Mouse (Mus musculus): Measurements from ENCODE around the gene Slco1c1. TPM values are rescaled to one million over a fixed set of nuclear protein-coding genes. Genes with fewer than 3 reads are reported as not detected.

Slco1c1 gene
- polyA plus RNA-seq (2015; fragmentation: Nextera tagmentation; extraction: Ambion mirVana) = 0.20 and 0.39 TPM in 2 replicates

DNA sequence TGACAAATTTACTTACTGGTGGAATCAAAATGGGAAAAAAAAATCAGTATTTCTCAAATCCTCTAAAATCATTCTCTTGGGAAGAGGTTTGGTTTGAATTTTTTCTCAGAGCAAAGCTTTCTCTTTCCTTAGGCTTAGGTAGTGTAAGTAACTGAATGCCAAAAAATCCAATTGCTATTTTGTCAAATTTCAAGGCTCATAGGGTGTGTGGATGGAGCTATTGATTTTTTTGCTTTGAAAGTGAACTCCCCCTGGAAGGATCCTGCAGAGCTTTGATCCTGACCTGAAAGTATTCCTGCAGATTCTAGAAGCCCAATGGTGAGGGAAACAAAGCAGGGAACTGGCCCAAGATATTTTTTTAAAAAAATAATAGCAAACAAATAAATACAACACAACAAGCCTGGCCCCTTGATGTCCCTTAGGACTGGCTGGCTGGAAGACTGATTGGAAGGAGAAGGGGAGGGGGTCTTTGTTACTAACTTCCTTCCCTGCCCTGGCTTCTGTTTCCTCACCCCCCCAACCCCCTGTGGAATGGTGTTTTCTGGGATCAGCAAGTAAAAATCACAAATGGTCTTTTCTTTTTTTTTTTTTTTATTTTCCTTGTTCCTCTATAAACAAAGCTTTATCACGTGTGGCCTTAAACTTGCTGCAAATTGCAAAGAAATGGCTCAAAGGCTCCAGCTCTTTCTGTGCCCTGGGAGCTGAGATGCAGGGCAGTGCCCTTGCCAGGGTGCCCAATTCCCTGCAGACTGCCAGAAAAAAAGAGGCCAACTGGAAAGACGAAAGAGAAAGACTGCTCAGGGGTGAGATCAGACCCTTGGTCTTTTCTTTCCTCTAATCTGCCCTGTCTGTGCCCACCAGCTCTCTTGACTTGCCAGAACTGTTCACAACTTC is at the start of gene Slco1c1:
Gene Slco1c1 (plus strand): TSS at position 622 of the 894 bp plus-strand sequence.
- WGBS = 54% methylated on average over 2 of the region's 2 CpGs
- no peaks in the 10 kb centered on the region for H3K4me1 ChIP-seq
- no peak within 1 kb of the TSS for H3K4me3 ChIP-seq (replicated peaks)
- H3K9me3 ChIP-seq (replicated peaks) = no peaks in the 10 kb centered on the region
- no peak within 1 kb of the TSS for H3K9ac ChIP-seq
- no peak for ATAC-seq (ENCODE audit: insufficient number of reproducible peaks, low FRiP score, low TSS enrichment, low read depth)
- no peak within 1 kb of the TSS for H3K4me2 ChIP-seq (replicated peaks)
- H3K27me3 ChIP-seq = no peaks in the 10 kb centered on the region
- H3K27ac ChIP-seq (replicated peaks) = no peak within 1 kb of the TSS
- H3K36me3 ChIP-seq = no peaks in the 10 kb centered on the region

DNA sequence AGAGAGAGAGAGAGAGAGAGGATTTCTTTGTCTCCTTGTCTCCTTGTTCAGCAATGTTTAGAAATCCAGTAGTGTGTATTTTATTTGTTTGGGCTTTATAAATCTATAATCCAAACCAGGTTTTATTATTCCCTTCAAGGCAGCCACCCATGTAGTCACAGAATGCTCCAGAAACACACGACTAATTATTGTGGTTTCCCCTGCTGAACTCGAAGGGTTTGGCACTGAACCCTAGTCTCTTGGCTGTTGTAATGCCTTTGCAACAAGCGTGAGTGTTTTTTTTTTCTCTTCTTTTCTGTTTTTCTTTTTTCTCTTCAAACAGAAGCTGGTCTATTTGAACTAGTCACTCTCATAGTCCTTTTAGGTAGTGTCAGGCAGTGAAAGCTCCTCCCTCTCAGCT is 49.5 kb upstream of the Slco1c1 start:
- no peaks in the 10 kb centered on the region for H3K27me3 ChIP-seq
- ATAC-seq (ENCODE audit: insufficient number of reproducible peaks, low FRiP score, low TSS enrichment, low read depth) = no peak
- H3K4me1 ChIP-seq = no peaks in the 10 kb centered on the region
- H3K36me3 ChIP-seq = no peaks in the 10 kb centered on the region
- 0 out of 2 replicates have a peak overlapping the region, but pooled peaks have one; percentile 49 for H3K27ac ChIP-seq (replicated peaks)
- no peaks in the 10 kb centered on the region for H3K9me3 ChIP-seq (replicated peaks)
- WGBS = 8% methylated on average over 3 of the region's 3 CpGs
- no peak overlapping the region for H3K4me2 ChIP-seq (replicated peaks)
- H3K4me3 ChIP-seq (replicated peaks) = no peak overlapping the region
- H3K9ac ChIP-seq = no peak overlapping the region

DNA sequence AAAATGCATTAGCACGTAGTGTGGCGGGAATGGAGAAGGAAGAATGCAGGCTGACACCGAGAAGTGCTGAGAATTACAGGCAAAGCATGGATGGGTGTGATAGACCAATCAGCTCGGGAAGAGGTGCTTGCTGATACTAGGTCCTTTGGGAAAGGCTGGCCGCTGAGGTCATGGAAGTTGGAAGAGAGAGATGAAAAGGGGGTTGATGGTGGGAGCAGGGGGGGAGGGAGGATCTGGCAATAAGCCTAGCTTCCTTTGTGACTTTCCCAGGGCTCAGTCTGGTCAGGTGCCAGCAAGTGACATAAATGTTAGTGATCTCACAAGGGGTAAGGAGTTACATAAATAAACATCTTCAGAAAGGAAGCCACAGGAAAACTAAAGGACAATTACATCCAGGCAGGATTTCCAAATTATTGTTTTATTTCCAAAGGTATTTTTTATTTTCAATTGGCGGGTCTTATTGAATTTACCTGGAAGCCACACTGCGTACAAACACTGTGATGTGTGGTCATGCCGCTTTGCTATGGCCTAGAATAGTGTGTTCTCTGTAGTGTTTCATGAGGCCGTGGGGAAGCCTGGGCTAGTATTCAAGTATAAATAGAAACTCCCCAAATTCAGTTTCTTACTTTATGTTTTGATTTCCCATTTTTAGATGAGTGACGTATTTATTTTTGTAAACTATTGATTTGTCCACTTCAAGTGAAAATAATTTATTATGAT is 38.7 kb upstream of the Slco1c1 start:
- Histone ChIP-seq H3K36me3 (no peaks in the 10 kb centered on the region), H3K4me1 (no peaks in the 10 kb centered on the region), H3K27me3 (no peaks in the 10 kb centered on the region), H3K27ac (replicated peaks) (no peak overlapping the region), H3K9me3 (replicated peaks) (no peaks in the 10 kb centered on the region), H3K9ac (no peak overlapping the region), H3K4me3 (replicated peaks) (no peak overlapping the region), H3K4me2 (replicated peaks) (no peak overlapping the region)
- no peak for ATAC-seq (ENCODE audit: insufficient number of reproducible peaks, low FRiP score, low TSS enrichment, low read depth)
- WGBS = 63% methylated on average over 10 of the region's 10 CpGs

DNA sequence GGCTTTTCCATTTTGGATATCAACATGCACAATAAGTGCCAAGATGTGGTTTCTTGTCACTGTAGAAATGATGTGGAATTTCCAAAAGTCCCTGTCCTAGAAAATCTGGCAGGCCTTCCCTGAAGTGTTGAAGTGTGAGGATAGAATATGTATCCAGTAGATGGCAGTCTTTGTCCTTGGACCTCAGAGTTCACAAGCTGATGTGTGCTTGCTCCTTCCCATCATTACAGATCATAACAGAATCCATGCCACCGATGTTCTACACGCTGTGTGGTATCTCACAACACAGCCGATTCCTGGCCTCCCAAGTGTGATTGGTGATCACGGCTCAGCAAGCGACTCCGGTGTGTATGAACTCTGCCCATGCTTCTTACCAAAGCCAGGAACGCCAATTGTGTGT is 36.9 kb upstream of the Slco1c1 start:
- Histone ChIP-seq H3K4me1 (no peaks in the 10 kb centered on the region), H3K9ac (no peak overlapping the region), H3K4me2 (replicated peaks) (no peak overlapping the region), H3K36me3 (no peaks in the 10 kb centered on the region), H3K9me3 (replicated peaks) (no peaks in the 10 kb centered on the region), H3K27ac (replicated peaks) (no peak overlapping the region), H3K27me3 (no peaks in the 10 kb centered on the region), H3K4me3 (replicated peaks) (no peak overlapping the region)
- 68% methylated on average over 7 of the region's 7 CpGs for WGBS
- no peak for ATAC-seq (ENCODE audit: insufficient number of reproducible peaks, low FRiP score, low TSS enrichment, low read depth)

DNA sequence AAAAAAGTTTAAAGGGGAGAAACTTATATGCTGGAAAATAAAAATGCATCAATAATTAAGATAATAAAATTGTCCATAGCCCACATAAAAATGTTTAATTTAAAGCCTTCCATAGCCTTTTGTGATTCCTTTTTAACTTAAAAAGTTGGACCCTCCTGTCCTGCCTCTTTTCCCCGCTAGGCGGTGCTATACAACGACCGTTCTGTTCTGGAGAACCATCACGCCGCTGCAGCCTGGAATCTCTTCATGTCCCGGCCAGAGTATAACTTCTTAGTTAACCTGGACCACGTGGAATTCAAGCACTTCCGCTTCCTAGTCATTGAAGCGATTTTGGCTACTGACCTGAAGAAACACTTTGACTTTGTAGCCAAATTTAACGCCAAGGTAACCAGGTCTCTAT is 35.5 kb upstream of the Slco1c1 start:
- Histone ChIP-seq H3K36me3 (no peaks in the 10 kb centered on the region), H3K9ac (no peak overlapping the region), H3K4me1 (no peaks in the 10 kb centered on the region), H3K4me2 (replicated peaks) (no peak overlapping the region), H3K4me3 (replicated peaks) (no peak overlapping the region), H3K9me3 (replicated peaks) (no peaks in the 10 kb centered on the region), H3K27me3 (no peaks in the 10 kb centered on the region), H3K27ac (replicated peaks) (no peak overlapping the region)
- 18% methylated on average over 11 of the region's 11 CpGs for WGBS
- ATAC-seq (ENCODE audit: insufficient number of reproducible peaks, low FRiP score, low TSS enrichment, low read depth) = no peak

DNA sequence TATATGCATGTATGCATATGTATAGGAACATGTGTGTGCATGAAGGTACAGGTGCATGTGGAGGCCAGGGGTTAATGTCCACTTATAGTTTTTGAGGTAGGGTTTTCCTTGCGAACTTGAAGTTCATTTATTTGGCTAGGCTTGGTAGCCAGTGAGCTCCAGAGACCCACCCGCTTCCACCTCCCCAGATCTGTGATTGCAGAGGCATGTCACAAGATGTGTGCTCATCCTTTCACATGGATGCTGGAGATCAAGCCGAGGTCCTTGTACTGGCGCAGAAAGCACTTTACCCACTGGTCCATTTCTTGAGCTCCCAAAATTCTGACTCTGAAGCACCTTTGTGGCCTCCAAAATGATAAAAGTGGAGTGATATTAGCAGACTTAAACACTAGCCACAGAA is 29.3 kb upstream of the Slco1c1 start:
- Histone ChIP-seq H3K9ac (no peak overlapping the region), H3K27ac (replicated peaks) (no peak overlapping the region), H3K4me2 (replicated peaks) (no peak overlapping the region), H3K36me3 (peaks cover 8% of the 10 kb centered on the region; the same call in 1 of the 2 replicates), H3K9me3 (replicated peaks) (no peaks in the 10 kb centered on the region), H3K4me1 (no peaks in the 10 kb centered on the region), H3K27me3 (no peaks in the 10 kb centered on the region), H3K4me3 (replicated peaks) (no peak overlapping the region)
- ATAC-seq (ENCODE audit: insufficient number of reproducible peaks, low FRiP score, low TSS enrichment, low read depth) = no peak
- WGBS = 88% methylated on average over 4 of the region's 4 CpGs

DNA sequence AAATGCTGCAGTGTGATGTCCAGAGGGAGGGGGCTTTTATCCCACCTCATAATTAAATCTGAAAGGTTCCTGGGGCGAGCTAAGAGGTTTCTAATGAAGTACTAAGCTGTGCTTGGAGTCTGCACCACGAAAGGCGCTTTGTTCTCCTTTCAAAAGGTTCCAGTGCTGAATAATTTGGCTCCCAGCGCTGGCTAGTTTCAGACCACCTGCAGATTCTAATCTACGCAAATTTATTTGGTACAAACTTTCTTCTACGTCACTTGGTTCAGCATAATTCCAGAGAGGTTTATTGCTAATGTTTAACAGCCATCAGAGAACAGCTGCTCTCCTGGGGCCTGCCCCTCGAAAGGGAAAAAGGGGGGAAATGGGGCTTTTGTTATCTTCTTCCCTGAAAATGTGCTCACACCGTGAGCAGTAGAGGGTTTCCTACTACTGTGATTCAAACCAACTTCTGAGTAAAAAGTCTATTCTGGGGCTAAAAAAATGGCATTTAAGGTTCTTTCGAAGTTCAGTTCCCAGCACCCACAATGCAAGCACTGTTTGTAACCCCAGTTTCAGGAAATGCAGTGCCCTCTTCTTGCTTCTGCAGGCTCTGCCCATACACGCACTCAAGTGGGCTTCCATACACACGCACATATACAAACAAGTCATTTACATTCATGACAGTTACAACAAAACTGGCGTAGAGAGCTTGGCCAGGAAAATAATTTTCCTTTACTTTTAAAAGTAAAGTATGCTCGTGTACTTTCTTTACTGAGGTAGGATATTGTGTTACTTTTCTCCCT is 28.3 kb upstream of the Slco1c1 start:
- H3K27me3 ChIP-seq = no peaks in the 10 kb centered on the region
- no peaks in the 10 kb centered on the region for H3K9me3 ChIP-seq (replicated peaks)
- H3K9ac ChIP-seq = no peak overlapping the region
- no peak for ATAC-seq (ENCODE audit: insufficient number of reproducible peaks, low FRiP score, low TSS enrichment, low read depth)
- H3K36me3 ChIP-seq = peaks cover 8% of the 10 kb centered on the region; the same call in 1 of the 2 replicates
- H3K4me2 ChIP-seq (replicated peaks) = no peak overlapping the region
- WGBS = 26% methylated on average over 13 of the region's 13 CpGs
- no peak overlapping the region for H3K27ac ChIP-seq (replicated peaks)
- H3K4me3 ChIP-seq (replicated peaks) = no peak overlapping the region
- H3K4me1 ChIP-seq = no peaks in the 10 kb centered on the region

DNA sequence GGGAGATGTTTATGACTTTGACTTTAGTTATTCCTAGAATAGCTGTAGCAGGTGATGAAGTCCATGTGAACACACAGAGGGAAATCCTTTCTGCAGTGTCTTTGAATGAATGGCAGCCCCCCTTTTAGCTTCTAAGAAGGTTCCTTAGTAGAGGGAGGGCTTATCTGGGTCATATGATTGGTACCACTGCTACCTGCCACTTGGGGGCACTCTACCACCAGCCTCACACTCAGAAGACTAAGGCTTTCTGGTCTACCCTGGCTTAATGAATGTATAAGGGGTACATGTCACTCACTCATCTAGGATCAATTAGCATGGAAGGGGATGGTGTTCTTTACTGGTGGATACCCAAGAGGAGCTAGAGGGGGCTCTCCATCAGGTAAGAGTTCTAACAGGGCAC is 24.7 kb upstream of the Slco1c1 start:
- Histone ChIP-seq H3K4me3 (replicated peaks) (no peak overlapping the region), H3K9ac (no peak overlapping the region), H3K27me3 (no peaks in the 10 kb centered on the region), H3K27ac (replicated peaks) (no peak overlapping the region), H3K36me3 (peaks cover 8% of the 10 kb centered on the region; the same call in 1 of the 2 replicates), H3K4me2 (replicated peaks) (no peak overlapping the region), H3K4me1 (no peaks in the 10 kb centered on the region), H3K9me3 (replicated peaks) (no peaks in the 10 kb centered on the region)
- ATAC-seq (ENCODE audit: insufficient number of reproducible peaks, low FRiP score, low TSS enrichment, low read depth) = no peak

DNA sequence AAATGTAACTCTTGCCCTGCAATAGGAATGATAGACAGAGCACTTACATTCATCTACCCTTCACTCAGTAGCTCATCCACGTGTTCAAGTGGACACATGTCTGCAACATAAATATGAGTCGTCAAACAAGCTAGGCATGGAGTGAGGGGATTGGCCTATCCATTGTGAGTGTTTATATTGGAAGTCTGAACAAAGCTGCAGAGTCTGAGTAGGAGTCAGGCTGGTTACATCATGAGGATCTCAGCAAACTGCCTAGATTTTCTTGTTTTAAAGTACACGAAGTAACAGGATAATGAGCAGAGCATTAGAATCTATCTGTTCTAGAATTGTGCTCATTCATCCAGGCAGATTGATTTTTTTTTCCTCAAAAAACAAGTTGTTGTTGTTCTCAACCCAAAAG is 23.0 kb upstream of the Slco1c1 start:
- H3K4me3 ChIP-seq (replicated peaks) = no peak overlapping the region
- H3K27me3 ChIP-seq = no peaks in the 10 kb centered on the region
- peaks cover 8% of the 10 kb centered on the region; the same call in 1 of the 2 replicates for H3K36me3 ChIP-seq
- no peak overlapping the region for H3K9ac ChIP-seq
- H3K9me3 ChIP-seq (replicated peaks) = no peaks in the 10 kb centered on the region
- no peaks in the 10 kb centered on the region for H3K4me1 ChIP-seq
- H3K4me2 ChIP-seq (replicated peaks) = no peak overlapping the region
- ATAC-seq (ENCODE audit: insufficient number of reproducible peaks, low FRiP score, low TSS enrichment, low read depth) = no peak
- 61% methylated on average over 3 of the region's 3 CpGs for WGBS
- no peak overlapping the region for H3K27ac ChIP-seq (replicated peaks)

DNA sequence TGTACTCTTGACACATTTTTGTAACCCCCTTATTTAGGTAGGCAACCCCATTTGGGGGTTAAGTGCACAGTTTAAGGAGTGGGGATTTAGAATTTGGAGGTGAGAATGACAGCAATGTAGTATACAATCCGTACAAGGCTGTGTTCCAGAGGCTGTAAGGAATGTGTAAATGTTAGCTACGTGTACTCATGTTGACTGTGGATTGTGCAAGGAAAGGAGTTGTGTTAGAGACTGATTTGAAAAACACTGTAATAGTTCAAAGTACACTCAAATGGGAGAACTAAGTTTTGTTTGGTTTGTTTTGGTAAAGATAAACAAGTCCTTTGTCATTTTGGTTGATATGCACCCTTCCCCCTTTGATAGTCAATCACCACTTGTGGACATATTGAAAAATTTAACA is 1.6 kb upstream of the Slco1c1 start:
- 79% methylated on average over 2 of the region's 2 CpGs for WGBS
- no peak for ATAC-seq (ENCODE audit: insufficient number of reproducible peaks, low FRiP score, low TSS enrichment, low read depth)
- H3K4me1 ChIP-seq = no peaks in the 10 kb centered on the region

DNA sequence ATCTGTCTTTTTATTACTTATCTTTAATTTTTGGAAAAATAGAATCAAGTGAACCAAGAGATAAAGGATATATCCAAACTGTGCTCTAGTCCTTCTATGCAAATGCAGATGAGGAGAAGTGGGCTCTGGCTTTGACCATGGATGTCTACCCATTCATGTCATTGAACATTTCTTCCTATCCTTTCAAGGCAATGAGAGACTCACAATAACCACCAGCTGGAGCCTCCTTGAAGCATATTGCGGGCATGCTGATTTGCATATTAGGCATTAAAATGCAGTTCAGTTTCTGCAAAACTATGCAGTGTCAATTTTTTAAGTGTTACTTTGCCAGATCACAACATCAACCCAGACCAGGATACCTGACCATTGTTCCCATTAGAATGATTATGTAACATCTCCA is 1.6 kb downstream of the Slco1c1 start:
- no peak overlapping the region for H3K27ac ChIP-seq (replicated peaks)
- ATAC-seq (ENCODE audit: insufficient number of reproducible peaks, low FRiP score, low TSS enrichment, low read depth) = no peak
- H3K4me3 ChIP-seq (replicated peaks) = no peak overlapping the region
- H3K9ac ChIP-seq = no peak overlapping the region
- H3K27me3 ChIP-seq = no peaks in the 10 kb centered on the region
- 86% methylated on average over 1 of the region's 1 CpGs for WGBS
- H3K36me3 ChIP-seq = no peaks in the 10 kb centered on the region
- H3K4me2 ChIP-seq (replicated peaks) = no peak overlapping the region
- no peaks in the 10 kb centered on the region for H3K9me3 ChIP-seq (replicated peaks)
- no peaks in the 10 kb centered on the region for H3K4me1 ChIP-seq

More for the DNA sequence above, 1.6 kb upstream of the Slco1c1 start:
- no peak overlapping the region for H3K9ac ChIP-seq
- no peaks in the 10 kb centered on the region for H3K27me3 ChIP-seq
- no peaks in the 10 kb centered on the region for H3K9me3 ChIP-seq (replicated peaks)
- no peak overlapping the region for H3K4me2 ChIP-seq (replicated peaks)
- no peak overlapping the region for H3K27ac ChIP-seq (replicated peaks)
- H3K4me3 ChIP-seq (replicated peaks) = no peak overlapping the region
- no peaks in the 10 kb centered on the region for H3K36me3 ChIP-seq
